Mouse (Mus musculus) CH12F3 (cell line): ENCODE data around the gene Reln.

Source experiments
- in situ Hi-C: fragments of 300-500 bp; cut with MboI; formaldehyde crosslinking; loops from 2 replicates; pipeline ENCODE4 v1.14.3; 2020; ENCODE audit warnings: low sequenced_read_pairs

Reln gene

GRCm38 (mm10) chr5:22344556-22344975 is at the start of gene Reln:
TSS of gene Reln (minus strand) at chr5:22344702.
- in situ Hi-C loops = no loop called here

GRCm38 (mm10) chr5:22388502-22388901 is 44.0 kb upstream of the Reln start:
- in situ Hi-C loops = no loop called here

GRCm38 (mm10) chr5:22360510-22360909 is 16.0 kb upstream of the Reln start:
- in situ Hi-C loops = no loop called here

- in situ Hi-C loops = no loop called here
Observed at GRCm38 (mm10) chr5:22348412-22348811, 3.9 kb upstream of the Reln start.

- in situ Hi-C loops = no loop called here
Observed at GRCm38 (mm10) chr5:22347732-22348131, 3.2 kb upstream of the Reln start.

GRCm38 (mm10) chr5:22345894-22346635 is 1.6 kb upstream of the Reln start:
- in situ Hi-C loops = no loop called here

- in situ Hi-C loops = no loop called here
Observed at GRCm38 (mm10) chr5:22344976-22345651, 612 bp upstream of the Reln start.

GRCm38 (mm10) chr5:22343843-22344555 is 503 bp downstream of the Reln start:
- in situ Hi-C loops = no loop called here

- in situ Hi-C loops = no loop called here
Observed at GRCm38 (mm10) chr5:22343536-22343842, 1.0 kb downstream of the Reln start.

GRCm38 (mm10) chr5:22342461-22342860 is 2.0 kb downstream of the Reln start:
- in situ Hi-C loops = no loop called here

GRCm38 (mm10) chr5:22340991-22341390 is 3.5 kb downstream of the Reln start:
- in situ Hi-C loops = no loop called here

GRCm38 (mm10) chr5:22335408-22335807 is 9.1 kb downstream of the Reln start:
- in situ Hi-C loops = no loop called here

- in situ Hi-C loops = no loop called here
Observed at GRCm38 (mm10) chr5:22330802-22331201, 13.7 kb downstream of the Reln start.

GRCm38 (mm10) chr5:22328431-22329359 is 15.8 kb downstream of the Reln start:
- in situ Hi-C loops = no loop called here

- in situ Hi-C loops = no loop called here
Observed at GRCm38 (mm10) chr5:22327170-22327569, 17.3 kb downstream of the Reln start.

- in situ Hi-C loops = no loop called here
Observed at GRCm38 (mm10) chr5:22323801-22324200, 20.7 kb downstream of the Reln start.

GRCm38 (mm10) chr5:22317807-22318206 is 26.7 kb downstream of the Reln start:
- in situ Hi-C loops = no loop called here

- in situ Hi-C loops = no loop called here
Observed at GRCm38 (mm10) chr5:22316471-22316870, 28.0 kb downstream of the Reln start.

GRCm38 (mm10) chr5:22315990-22316389 is 28.5 kb downstream of the Reln start:
- in situ Hi-C loops = no loop called here

GRCm38 (mm10) chr5:22312995-22313394 is 31.5 kb downstream of the Reln start:
- in situ Hi-C loops = no loop called here

- in situ Hi-C loops = no loop called here
Observed at GRCm38 (mm10) chr5:22311046-22311445, 33.5 kb downstream of the Reln start.
